Mouse (Mus musculus) intestine, embryonic 14.5 days (tissue): ENCODE measurements around the gene Kcnab3. TPM values are rescaled to one million over a fixed set of nuclear protein-coding genes. Genes with fewer than 3 reads are reported as not detected.
"Not testable (repeated sequence)": the region's sequence is repeated elsewhere in the genome, so short reads cannot be mapped to it uniquely, and the experiment has no call there.

ENCODE experiments used
- ATAC-seq: fragments of 200-750 bp; cut with Nextera tagmentation; replicated peaks from 2 replicates; pipeline ENCODE4 v1.8.0; 2017; ENCODE audit warnings: low read depth, moderate number of reproducible peaks, moderate TSS enrichment, moderate library complexity; ENCODE audit not compliant: low FRiP score, low TSS enrichment
- DNase-seq: peaks from one replicate; pipeline ENCODE4 v3.0.0-alpha.2; 2018; ENCODE audit warnings: low spot score
- H3K27ac ChIP-seq: fragments of 300-500 bp; sonication (generic); 2 replicates; pipeline ENCODE4 v1.5.1; 2014; ENCODE audit warnings: low read depth, mild to moderate bottlenecking, control low read depth
- H3K27me3 ChIP-seq: fragments of 300-500 bp; sonication (generic); replicated peaks from 2 replicates; pipeline ENCODE4 v1.6.1; 2014; ENCODE audit warnings: low read length, control low read depth; ENCODE audit not compliant: control insufficient read depth, insufficient read depth
- H3K36me3 ChIP-seq: fragments of 300-500 bp; sonication (generic); 2 replicates; pipeline ENCODE4 v1.6.1; 2014; ENCODE audit warnings: low read length, control low read depth; ENCODE audit not compliant: control insufficient read depth, insufficient read depth
- H3K4me1 ChIP-seq: fragments of 300-500 bp; sonication (generic); replicated peaks from 2 replicates; pipeline ENCODE4 v1.6.1; 2014; ENCODE audit warnings: low read length, control low read depth, mixed read lengths; ENCODE audit not compliant: control insufficient read depth, insufficient read depth
- H3K4me2 ChIP-seq: fragments of 300-500 bp; sonication (generic); 2 replicates; pipeline ENCODE4 v1.6.1; 2014; ENCODE audit warnings: low read length
- H3K4me3 ChIP-seq: fragments of 300-500 bp; sonication (generic); 2 replicates; pipeline ENCODE4 v1.5.1; 2014; ENCODE audit warnings: low read depth, low read length, control low read depth, mixed read lengths
- H3K9ac ChIP-seq: fragments of 300-500 bp; sonication (generic); 2 replicates; pipeline ENCODE4 v1.6.1; 2014; ENCODE audit warnings: mild to moderate bottlenecking, low read length
- H3K9me3 ChIP-seq: fragments of 300-500 bp; sonication (generic); 2 replicates; pipeline ENCODE4 v1.6.1; 2016; ENCODE audit warnings: low read length, control low read depth; ENCODE audit not compliant: control insufficient read depth
- WGBS: fragments of 180-500 bp; shearing (Covaris S2); extraction: QIAGEN DNeasy Blood & Tissue Kit; methylation state at CpG from one replicate; pipeline ENCODE4 v1.1.7; 2014; 5-methylcytosine and 5-hydroxymethylcytosine counted together
- polyA plus RNA-seq: library from polyadenylated mRNA; unstranded; fragments of >200 nt; fragmentation: Nextera tagmentation; extraction: Ambion mirVana; gene quantifications from 2 replicates; pipeline ENCODE4 v1.2.1, GENCODE M21; 2014

Kcnab3 gene
- polyA plus RNA-seq, 1 experiment from 2014 or later, result 2.8 TPM

GRCm38 (mm10) chr11:69311266-69311665, 14.8 kb upstream of the Kcnab3 start:
- H3K27ac ChIP-seq, result no peak overlapping the region
- no peak overlapping the region for H3K9ac ChIP-seq
- H3K9me3 ChIP-seq, result no peaks in the 10 kb centered on the region
- H3K36me3 ChIP-seq, result peaks cover 85% of the 10 kb centered on the region
- H3K4me1 ChIP-seq, result no peaks in the 10 kb centered on the region
- no peak overlapping the region for H3K4me2 ChIP-seq
- no peak overlapping the region for H3K4me3 ChIP-seq
- no peak for ATAC-seq
- no peaks in the 10 kb centered on the region for H3K27me3 ChIP-seq
- 79% methylated on average over 7 of the region's 7 CpGs for WGBS
- DNase-seq, result no peak

- H3K4me2 ChIP-seq, result no peak overlapping the region
- 97% methylated on average over 6 of the region's 6 CpGs for WGBS
- DNase-seq (no peak), ATAC-seq (no peak)
- peaks cover 64% of the 10 kb centered on the region for H3K36me3 ChIP-seq
- no peaks in the 10 kb centered on the region for H3K27me3 ChIP-seq
- no peak overlapping the region for H3K4me3 ChIP-seq
- no peaks in the 10 kb centered on the region for H3K4me1 ChIP-seq
- H3K27ac ChIP-seq, result no peak overlapping the region
- H3K9ac ChIP-seq, result no peak overlapping the region
- no peaks in the 10 kb centered on the region for H3K9me3 ChIP-seq
Measured at GRCm38 (mm10) chr11:69316361-69316760, 9.7 kb upstream of the Kcnab3 start.

GRCm38 (mm10) chr11:69318000-69318399, 8.1 kb upstream of the Kcnab3 start:
- H3K4me1 ChIP-seq, result peaks cover 12% of the 10 kb centered on the region
- WGBS, result 89% methylated on average over 3 of the region's 3 CpGs
- H3K9me3 ChIP-seq, H3K27ac ChIP-seq, ATAC-seq, H3K4me3 ChIP-seq, H3K9ac ChIP-seq, H3K4me2 ChIP-seq, DNase-seq, H3K27me3 ChIP-seq: not testable (repeated sequence)
- peaks cover 51% of the 10 kb centered on the region for H3K36me3 ChIP-seq

GRCm38 (mm10) chr11:69321580-69321979, 4.5 kb upstream of the Kcnab3 start:
- peaks cover 2% of the 10 kb centered on the region for H3K27me3 ChIP-seq
- 0 out of 2 replicates have a peak overlapping the region, but pooled peaks have one; percentile 78 for H3K4me2 ChIP-seq
- H3K9me3 ChIP-seq, result no peaks in the 10 kb centered on the region
- DNase-seq (no peak), ATAC-seq (no peak)
- no peak overlapping the region for H3K27ac ChIP-seq
- H3K4me3 ChIP-seq, result no peak overlapping the region
- WGBS, result 94% methylated on average over 6 of the region's 6 CpGs
- H3K4me1 ChIP-seq, result peaks cover 21% of the 10 kb centered on the region
- H3K36me3 ChIP-seq, result peaks cover 30% of the 10 kb centered on the region
- no peak overlapping the region for H3K9ac ChIP-seq

GRCm38 (mm10) chr11:69322010-69322409, 4.0 kb upstream of the Kcnab3 start:
- Histone ChIP-seq H3K27me3 (peaks cover 6% of the 10 kb centered on the region), H3K4me2 (peak overlapping the region; percentile 78), H3K9ac (peak overlapping the region; percentile 81), H3K4me3 (peak overlapping the region; percentile 76; the same call in 1 of the 2 replicates), H3K27ac (no peak overlapping the region), H3K36me3 (peaks cover 30% of the 10 kb centered on the region), H3K4me1 (peaks cover 25% of the 10 kb centered on the region), H3K9me3 (no peaks in the 10 kb centered on the region)
- 68% methylated on average over 6 of the region's 6 CpGs for WGBS
- ATAC-seq (no peak), DNase-seq (no peak)

GRCm38 (mm10) chr11:69322693-69323471, 3.2 kb upstream of the Kcnab3 start:
- no peaks in the 10 kb centered on the region for H3K9me3 ChIP-seq
- WGBS, result 17% methylated on average over 18 of the region's 18 CpGs
- ATAC-seq, result no peak
- peaks cover 26% of the 10 kb centered on the region for H3K4me1 ChIP-seq
- peaks cover 15% of the 10 kb centered on the region for H3K27me3 ChIP-seq
- peak overlapping the region; percentile 78 for H3K4me2 ChIP-seq
- DNase-seq, result peak; percentile 67
- peak overlapping the region; percentile 76 for H3K4me3 ChIP-seq
- peak overlapping the region; percentile 81 for H3K9ac ChIP-seq
- peak overlapping the region; percentile 82 for H3K27ac ChIP-seq
- H3K36me3 ChIP-seq, result peaks cover 23% of the 10 kb centered on the region

GRCm38 (mm10) chr11:69323667-69324111, 2.4 kb upstream of the Kcnab3 start, which contains the start of the genes Cntrob and Trappc1:
TSS of gene Cntrob (minus strand) at chr11:69323775.
TSS of gene Trappc1 (plus strand) at chr11:69323980.
- ATAC-seq, result peak; percentile 89

GRCm38 (mm10) chr11:69324749-69325148, 1.3 kb upstream of the Kcnab3 start:
- H3K9ac ChIP-seq, result no peak overlapping the region; the same call in 1 of the 2 replicates
- no peaks in the 10 kb centered on the region for H3K9me3 ChIP-seq
- peaks cover 26% of the 10 kb centered on the region for H3K4me1 ChIP-seq
- peak overlapping the region; percentile 76; the same call in 1 of the 2 replicates for H3K4me3 ChIP-seq
- peak overlapping the region; percentile 86 for H3K4me2 ChIP-seq
- WGBS, result 84% methylated on average over 6 of the region's 6 CpGs
- peaks cover 8% of the 10 kb centered on the region for H3K36me3 ChIP-seq
- H3K27me3 ChIP-seq, result peaks cover 16% of the 10 kb centered on the region
- no peak overlapping the region for H3K27ac ChIP-seq
- no peak for ATAC-seq
- no peak for DNase-seq

More at GRCm38 (mm10) chr11:69323667-69324111, 2.4 kb upstream of the Kcnab3 start, which contains the start of the genes Cntrob and Trappc1:
- Histone ChIP-seq H3K4me3 (peak within 1 kb of the TSS; percentile 76), H3K9me3 (no peaks in the 10 kb centered on the region), H3K36me3 (peaks cover 17% of the 10 kb centered on the region), H3K4me1 (peaks cover 26% of the 10 kb centered on the region), H3K27ac (peak within 1 kb of the TSS; percentile 82), H3K9ac (peak within 1 kb of the TSS; percentile 81), H3K27me3 (peaks cover 16% of the 10 kb centered on the region), H3K4me2 (peak within 1 kb of the TSS; percentile 86)
- DNase-seq, result peak; percentile 98
- under 1% methylated on average over 30 of the region's 30 CpGs for WGBS
